Mouse (Mus musculus): ENCODE results near the gene Wdr70. TPM values are rescaled to one million over a fixed set of nuclear protein-coding genes. Genes with fewer than 3 reads are reported as not detected.

The Wdr70 gene
- polyA plus RNA-seq, 1 experiment from 2014 or later, result 52.5 TPM

DNA sequence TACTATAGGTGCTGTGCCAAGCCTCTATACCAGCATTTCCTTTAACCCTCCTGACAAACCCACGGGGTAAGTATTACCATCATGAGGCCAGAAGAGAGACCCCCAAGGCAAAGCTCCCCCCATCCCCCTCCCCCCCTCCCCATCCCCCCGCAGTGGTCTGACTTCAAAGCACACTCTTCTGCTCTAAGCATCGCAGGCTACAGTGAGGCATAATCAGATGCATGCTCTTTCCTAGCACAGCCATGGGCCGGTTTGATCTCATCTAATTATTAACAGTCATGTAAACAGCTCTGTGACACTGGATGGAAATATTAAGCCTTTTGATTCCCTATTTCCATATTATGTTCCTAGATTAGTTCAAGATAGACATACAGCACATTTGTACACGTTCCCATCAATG is 226.5 kb downstream of the Wdr70 start:
- Histone ChIP-seq H3K9me3 (ENCODE audit: control insufficient read depth, low read length) (no peaks in the 10 kb centered on the region), H3K4me2 (ENCODE audit: low read depth, low read length) (no peak overlapping the region), H3K27ac (ENCODE audit: low read length) (no peak overlapping the region), H3K4me1 (replicated peaks; ENCODE audit: control insufficient read depth, insufficient read depth, low read length) (no peaks in the 10 kb centered on the region), H3K4me3 (ENCODE audit: low read length) (no peak overlapping the region), H3K27me3 (ENCODE audit: control insufficient read depth, insufficient read depth, low read depth, low read length) (no peaks in the 10 kb centered on the region), H3K36me3 (ENCODE audit: control insufficient read depth, insufficient read depth, low read length) (no peaks in the 10 kb centered on the region), H3K9ac (ENCODE audit: low read length) (no peak overlapping the region)
- 58% methylated on average over 5 of the region's 5 CpGs for WGBS
- no peak for ATAC-seq (ENCODE audit: low read depth)

DNA sequence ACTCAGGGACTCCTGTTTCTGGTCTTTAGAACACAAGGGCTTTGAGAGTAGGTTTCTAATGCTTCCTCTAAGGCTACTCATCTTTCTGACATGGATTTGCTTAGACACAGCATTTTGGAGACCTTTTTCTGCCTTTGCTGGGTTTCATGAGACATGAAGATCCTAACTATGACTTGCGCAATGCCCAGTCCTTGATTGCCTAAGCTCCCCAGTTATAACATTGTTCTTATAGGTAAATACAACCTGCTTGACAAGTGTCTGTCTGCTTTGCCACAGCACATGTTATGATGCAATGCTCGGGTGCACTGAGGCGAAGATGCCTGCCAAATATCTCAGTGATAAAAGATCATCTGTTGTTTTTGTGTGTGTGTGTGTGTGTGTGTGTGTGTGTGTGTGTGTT is 233.7 kb downstream of the Wdr70 start:
- Histone ChIP-seq H3K9me3 (ENCODE audit: control insufficient read depth, low read length) (no peaks in the 10 kb centered on the region), H3K9ac (ENCODE audit: low read length) (no peak overlapping the region), H3K27ac (ENCODE audit: low read length) (no peak overlapping the region), H3K4me2 (ENCODE audit: low read depth, low read length) (no peak overlapping the region), H3K27me3 (ENCODE audit: control insufficient read depth, insufficient read depth, low read depth, low read length) (no peaks in the 10 kb centered on the region), H3K4me1 (replicated peaks; ENCODE audit: control insufficient read depth, insufficient read depth, low read length) (no peaks in the 10 kb centered on the region), H3K36me3 (ENCODE audit: control insufficient read depth, insufficient read depth, low read length) (no peaks in the 10 kb centered on the region), H3K4me3 (ENCODE audit: low read length) (no peak overlapping the region)
- 84% methylated on average over 3 of the region's 3 CpGs for WGBS
- ATAC-seq (ENCODE audit: low read depth), result no peak

DNA sequence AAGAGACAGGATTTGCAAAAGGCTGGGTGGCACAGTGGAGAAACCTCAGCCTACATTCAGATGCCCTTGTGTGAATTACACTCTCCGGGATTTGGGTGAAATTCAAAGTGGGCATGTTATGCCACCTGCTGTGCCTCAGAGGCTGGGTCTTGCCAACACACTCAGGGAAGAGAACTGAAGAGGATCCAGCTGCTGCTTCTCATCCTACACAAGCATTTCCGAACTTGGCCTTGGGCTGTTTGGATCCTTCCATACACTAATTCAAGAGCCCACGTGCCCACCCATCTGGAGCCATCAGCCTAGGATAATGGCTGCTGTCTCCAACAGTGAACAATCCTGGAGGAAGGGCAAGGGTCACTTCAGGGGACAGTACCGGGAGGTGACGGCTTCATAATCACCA is 235.7 kb downstream of the Wdr70 start:
- Histone ChIP-seq H3K9ac (ENCODE audit: low read length) (no peak overlapping the region), H3K4me3 (ENCODE audit: low read length) (no peak overlapping the region), H3K36me3 (ENCODE audit: control insufficient read depth, insufficient read depth, low read length) (no peaks in the 10 kb centered on the region), H3K27me3 (ENCODE audit: control insufficient read depth, insufficient read depth, low read depth, low read length) (no peaks in the 10 kb centered on the region), H3K27ac (ENCODE audit: low read length) (no peak overlapping the region), H3K9me3 (ENCODE audit: control insufficient read depth, low read length) (no peaks in the 10 kb centered on the region), H3K4me2 (ENCODE audit: low read depth, low read length) (no peak overlapping the region), H3K4me1 (replicated peaks; ENCODE audit: control insufficient read depth, insufficient read depth, low read length) (no peaks in the 10 kb centered on the region)
- 54% methylated on average over 5 of the region's 5 CpGs for WGBS
- ATAC-seq (ENCODE audit: low read depth), result no peak

DNA sequence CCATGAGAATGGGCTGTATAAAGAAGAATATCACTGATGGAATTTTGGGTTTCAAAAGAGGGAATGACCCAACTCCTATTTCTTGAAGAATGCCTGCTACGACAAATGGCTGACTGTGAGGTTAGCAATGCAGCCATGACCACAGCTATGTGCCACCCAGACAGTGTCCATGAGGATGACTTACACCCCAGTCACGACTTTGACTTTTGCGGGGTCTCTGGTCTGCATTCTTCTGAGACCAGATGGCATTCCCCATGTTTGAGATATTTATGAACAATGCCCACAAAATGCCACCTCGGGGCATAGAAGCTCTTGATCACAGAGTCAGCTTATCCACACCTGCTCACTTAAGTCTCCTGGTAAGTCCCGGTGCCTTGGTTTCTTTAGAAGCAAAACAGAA is 236.1 kb downstream of the Wdr70 start:
- H3K4me3 ChIP-seq (ENCODE audit: low read length), result no peak overlapping the region
- no peak for ATAC-seq (ENCODE audit: low read depth)
- 85% methylated on average over 5 of the region's 5 CpGs for WGBS
- no peaks in the 10 kb centered on the region for H3K4me1 ChIP-seq (replicated peaks; ENCODE audit: control insufficient read depth, insufficient read depth, low read length)
- no peak overlapping the region for H3K9ac ChIP-seq (ENCODE audit: low read length)
- no peaks in the 10 kb centered on the region for H3K27me3 ChIP-seq (ENCODE audit: control insufficient read depth, insufficient read depth, low read depth, low read length)
- no peak overlapping the region for H3K27ac ChIP-seq (ENCODE audit: low read length)
- no peaks in the 10 kb centered on the region for H3K36me3 ChIP-seq (ENCODE audit: control insufficient read depth, insufficient read depth, low read length)
- H3K9me3 ChIP-seq (ENCODE audit: control insufficient read depth, low read length), result no peaks in the 10 kb centered on the region
- no peak overlapping the region for H3K4me2 ChIP-seq (ENCODE audit: low read depth, low read length)

DNA sequence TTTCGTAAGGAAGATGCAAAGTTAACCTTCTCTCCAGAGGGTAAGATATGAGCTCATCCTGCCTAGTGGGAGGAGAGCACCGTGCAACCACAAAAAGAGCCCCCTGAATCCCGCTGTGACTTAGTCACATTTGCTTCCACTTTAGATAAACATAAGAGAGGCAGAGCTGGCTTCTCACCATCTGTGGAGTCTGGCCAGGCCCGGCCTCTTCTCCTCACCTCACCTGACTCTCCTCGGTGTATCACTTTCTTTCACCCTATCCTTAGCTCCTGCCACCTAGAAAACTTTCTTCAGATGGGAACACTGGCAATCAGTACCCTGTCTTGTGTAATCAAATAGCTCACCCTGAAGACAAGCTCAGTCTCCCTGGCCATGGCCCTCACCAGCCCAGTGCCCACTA is 240.2 kb downstream of the Wdr70 start:
- H3K9ac ChIP-seq (ENCODE audit: low read length), result no peak overlapping the region
- H3K4me1 ChIP-seq (replicated peaks; ENCODE audit: control insufficient read depth, insufficient read depth, low read length), result no peaks in the 10 kb centered on the region
- H3K9me3 ChIP-seq (ENCODE audit: control insufficient read depth, low read length), result no peaks in the 10 kb centered on the region
- H3K27me3 ChIP-seq (ENCODE audit: control insufficient read depth, insufficient read depth, low read depth, low read length), result no peaks in the 10 kb centered on the region
- H3K4me2 ChIP-seq (ENCODE audit: low read depth, low read length), result no peak overlapping the region
- no peaks in the 10 kb centered on the region for H3K36me3 ChIP-seq (ENCODE audit: control insufficient read depth, insufficient read depth, low read length)
- no peak overlapping the region for H3K4me3 ChIP-seq (ENCODE audit: low read length)
- no peak overlapping the region for H3K27ac ChIP-seq (ENCODE audit: low read length)
- ATAC-seq (ENCODE audit: low read depth), result no peak
- WGBS, result 60% methylated on average over 5 of the region's 5 CpGs

DNA sequence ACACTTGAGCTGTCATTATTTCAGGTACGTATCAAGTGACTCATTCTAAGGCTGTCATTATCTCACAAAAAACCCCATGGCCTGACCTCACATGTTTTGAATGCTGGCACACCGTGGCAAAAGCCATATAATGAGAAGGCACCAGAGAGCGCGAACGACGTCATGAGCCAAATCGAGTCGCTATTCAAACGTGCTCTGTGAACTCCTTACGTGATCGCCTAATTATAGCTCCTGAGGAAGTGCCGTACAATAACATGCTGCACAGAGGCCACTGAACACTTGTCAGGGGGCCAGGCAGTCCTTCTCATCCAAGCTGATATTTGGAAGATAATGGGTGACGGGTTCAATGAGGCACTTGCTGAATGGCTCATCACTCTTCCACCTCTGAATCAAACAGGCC is 241.6 kb downstream of the Wdr70 start:
- H3K9ac ChIP-seq (ENCODE audit: low read length), result no peak overlapping the region
- no peaks in the 10 kb centered on the region for H3K4me1 ChIP-seq (replicated peaks; ENCODE audit: control insufficient read depth, insufficient read depth, low read length)
- H3K9me3 ChIP-seq (ENCODE audit: control insufficient read depth, low read length), result no peaks in the 10 kb centered on the region
- no peak overlapping the region for H3K4me2 ChIP-seq (ENCODE audit: low read depth, low read length)
- ATAC-seq (ENCODE audit: low read depth), result no peak
- 76% methylated on average over 13 of the region's 13 CpGs for WGBS
- no peaks in the 10 kb centered on the region for H3K27me3 ChIP-seq (ENCODE audit: control insufficient read depth, insufficient read depth, low read depth, low read length)
- H3K4me3 ChIP-seq (ENCODE audit: low read length), result no peak overlapping the region
- H3K27ac ChIP-seq (ENCODE audit: low read length), result no peak overlapping the region
- H3K36me3 ChIP-seq (ENCODE audit: control insufficient read depth, insufficient read depth, low read length), result no peaks in the 10 kb centered on the region

DNA sequence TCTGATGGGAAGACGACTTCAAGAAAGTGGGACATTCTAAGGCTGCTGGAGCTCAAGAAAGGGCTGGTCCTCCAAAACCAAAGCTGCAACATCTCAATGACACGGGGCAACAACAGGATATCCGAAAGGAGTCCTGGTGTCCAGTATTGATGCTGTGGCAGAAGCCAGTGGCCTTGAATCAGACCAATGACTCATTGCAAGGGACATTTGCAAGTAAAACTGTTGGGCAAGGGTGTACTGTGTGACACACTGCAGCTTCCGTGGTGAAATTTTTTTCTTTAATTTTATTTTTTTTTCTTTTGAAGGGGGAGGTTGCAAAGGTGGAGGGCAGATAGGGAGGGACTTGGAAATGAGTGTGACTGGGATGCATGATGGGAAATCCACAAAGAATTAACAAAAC is 256.6 kb downstream of the Wdr70 start:
- Histone ChIP-seq H3K27me3 (ENCODE audit: control insufficient read depth, insufficient read depth, low read depth, low read length) (no peaks in the 10 kb centered on the region), H3K4me3 (ENCODE audit: low read length) (no peak overlapping the region), H3K9me3 (ENCODE audit: control insufficient read depth, low read length) (no peaks in the 10 kb centered on the region), H3K4me1 (replicated peaks; ENCODE audit: control insufficient read depth, insufficient read depth, low read length) (no peaks in the 10 kb centered on the region), H3K9ac (ENCODE audit: low read length) (no peak overlapping the region), H3K27ac (ENCODE audit: low read length) (no peak overlapping the region), H3K4me2 (ENCODE audit: low read depth, low read length) (no peak overlapping the region), H3K36me3 (ENCODE audit: control insufficient read depth, insufficient read depth, low read length) (no peaks in the 10 kb centered on the region)
- WGBS, result 80% methylated on average over 4 of the region's 4 CpGs
- no peak for ATAC-seq (ENCODE audit: low read depth)

DNA sequence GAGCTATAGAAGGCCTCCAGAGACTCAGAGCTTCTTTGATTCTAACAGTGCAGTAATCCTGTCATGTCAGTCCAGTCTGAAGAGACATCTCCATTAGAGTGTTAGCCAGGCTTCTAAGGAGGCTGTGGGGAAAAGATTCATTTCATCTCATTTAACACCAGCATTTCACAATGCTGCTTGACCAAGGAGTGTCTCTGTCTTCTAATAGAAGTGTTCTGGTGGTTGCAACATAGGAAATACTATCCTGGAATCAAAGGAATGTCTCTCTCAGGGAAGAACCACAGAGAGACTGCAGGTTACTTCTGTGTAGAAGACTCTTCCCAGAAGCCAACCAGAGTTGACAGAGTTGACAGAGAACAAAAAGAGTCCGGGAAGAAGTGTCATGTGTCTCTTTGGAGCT is 257.3 kb downstream of the Wdr70 start:
- no peak overlapping the region for H3K27ac ChIP-seq (ENCODE audit: low read length)
- no peak overlapping the region for H3K4me2 ChIP-seq (ENCODE audit: low read depth, low read length)
- H3K27me3 ChIP-seq (ENCODE audit: control insufficient read depth, insufficient read depth, low read depth, low read length), result no peaks in the 10 kb centered on the region
- H3K4me3 ChIP-seq (ENCODE audit: low read length), result no peak overlapping the region
- no peaks in the 10 kb centered on the region for H3K36me3 ChIP-seq (ENCODE audit: control insufficient read depth, insufficient read depth, low read length)
- WGBS, result 84% methylated on average over 1 of the region's 1 CpGs
- no peaks in the 10 kb centered on the region for H3K9me3 ChIP-seq (ENCODE audit: control insufficient read depth, low read length)
- no peaks in the 10 kb centered on the region for H3K4me1 ChIP-seq (replicated peaks; ENCODE audit: control insufficient read depth, insufficient read depth, low read length)
- no peak overlapping the region for H3K9ac ChIP-seq (ENCODE audit: low read length)
- ATAC-seq (ENCODE audit: low read depth), result no peak

DNA sequence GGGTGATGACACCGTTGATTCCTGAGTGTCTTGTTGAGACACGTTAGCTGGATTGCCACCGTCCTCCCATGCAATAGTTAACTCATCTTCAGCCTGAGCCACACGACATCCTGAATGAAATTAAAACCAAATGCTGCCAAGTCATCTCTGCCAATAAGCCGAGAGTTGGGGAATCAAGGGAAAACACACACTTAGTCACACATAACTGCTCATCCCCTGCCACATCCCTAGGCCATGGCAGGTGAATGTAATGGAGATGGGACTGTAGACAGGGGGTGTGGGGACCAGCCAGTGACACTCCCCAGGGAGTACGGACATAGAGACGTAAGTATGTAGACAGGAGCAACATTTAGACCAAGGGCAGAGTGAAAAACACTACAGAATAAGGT is 260.1 kb downstream of the Wdr70 start:
- Histone ChIP-seq H3K9ac (ENCODE audit: low read length) (no peak overlapping the region), H3K4me2 (ENCODE audit: low read depth, low read length) (no peak overlapping the region), H3K4me1 (replicated peaks; ENCODE audit: control insufficient read depth, insufficient read depth, low read length) (no peaks in the 10 kb centered on the region), H3K36me3 (ENCODE audit: control insufficient read depth, insufficient read depth, low read length) (no peaks in the 10 kb centered on the region), H3K4me3 (ENCODE audit: low read length) (no peak overlapping the region), H3K9me3 (ENCODE audit: control insufficient read depth, low read length) (no peaks in the 10 kb centered on the region), H3K27me3 (ENCODE audit: control insufficient read depth, insufficient read depth, low read depth, low read length) (no peaks in the 10 kb centered on the region), H3K27ac (ENCODE audit: low read length) (no peak overlapping the region)
- 65% methylated on average over 7 of the region's 7 CpGs for WGBS
- no peak for ATAC-seq (ENCODE audit: low read depth)
